Mouse (Mus musculus) liver, embryonic 15.5 days (tissue): Measurements from ENCODE around the gene Gps2. TPM values are rescaled to one million over a fixed set of nuclear protein-coding genes. Genes with fewer than 3 reads are reported as not detected.

Experiments
- ATAC-seq: fragments of 200-750 bp; cut with Nextera tagmentation; 2 replicates; pipeline ENCODE4 v1.8.0; 2017; ENCODE audit warnings: moderate number of reproducible peaks, mild to moderate bottlenecking, moderate library complexity; ENCODE audit not compliant: insufficient read depth
- H3K27ac ChIP-seq: fragments of 300-500 bp; sonication (generic); replicated peaks from 2 replicates; pipeline ENCODE4 v1.5.1; 2015; ENCODE audit warnings: mild to moderate bottlenecking, inconsistent platforms
- H3K27me3 ChIP-seq: fragments of 300-500 bp; sonication (generic); 2 replicates; pipeline ENCODE4 v1.6.1; 2015; ENCODE audit warnings: mild to moderate bottlenecking, inconsistent platforms
- H3K36me3 ChIP-seq: fragments of 300-500 bp; sonication (generic); replicated peaks from 2 replicates; pipeline ENCODE4 v1.6.1; 2015; ENCODE audit warnings: moderate library complexity, mild to moderate bottlenecking, inconsistent platforms
- H3K4me1 ChIP-seq: fragments of 300-500 bp; sonication (generic); replicated peaks from 2 replicates; pipeline ENCODE4 v1.6.1; 2015; ENCODE audit warnings: inconsistent platforms
- H3K4me2 ChIP-seq: fragments of 300-500 bp; sonication (generic); 2 replicates; pipeline ENCODE4 v1.6.1; 2015; ENCODE audit warnings: moderate library complexity, mild to moderate bottlenecking, inconsistent platforms
- H3K4me3 ChIP-seq: fragments of 300-500 bp; sonication (generic); replicated peaks from 2 replicates; pipeline ENCODE4 v1.5.1; 2015; ENCODE audit warnings: mild to moderate bottlenecking, inconsistent platforms
- H3K9ac ChIP-seq: fragments of 300-500 bp; sonication (generic); 2 replicates; pipeline ENCODE4 v1.6.1; 2015; ENCODE audit warnings: moderate library complexity, mild to moderate bottlenecking, inconsistent platforms
- H3K9me3 ChIP-seq: fragments of 300-500 bp; sonication (generic); replicated peaks from 2 replicates; pipeline ENCODE4 v1.6.1; 2016; ENCODE audit warnings: inconsistent platforms
- WGBS: fragments of 180-500 bp; shearing (Covaris S2); methylation state at CpG from one replicate; pipeline ENCODE4 v1.1.7; 2015; ENCODE audit warnings: mixed read lengths; ENCODE audit not compliant: insufficient replicate concordance; 5-methylcytosine and 5-hydroxymethylcytosine counted together
- polyA plus RNA-seq: library from polyadenylated mRNA; unstranded; fragments of >200 nt; fragmentation: Nextera tagmentation; extraction: Ambion mirVana; gene quantifications from 2 replicates; pipeline ENCODE4 v1.2.1, GENCODE M21; 2015

Gene Gps2
- polyA plus RNA-seq, 1 experiment from 2014 or later = 90.6 TPM

- WGBS = 64% methylated on average over 3 of the region's 3 CpGs
- H3K4me2 ChIP-seq = peak overlapping the region; percentile 97
Measured at GRCm38 (mm10) chr11:69878399-69878798, 35.3 kb upstream of the Gps2 start.

GRCm38 (mm10) chr11:69878952-69879351 is 34.7 kb upstream of the Gps2 start:
- H3K4me2 ChIP-seq = peak overlapping the region; percentile 97
- WGBS = 28% methylated on average over 6 of the region's 6 CpGs
- H3K4me3 ChIP-seq = 0 out of 2 replicates have a peak overlapping the region, but pooled peaks have one; percentile 64
- H3K36me3 ChIP-seq = no peaks in the 10 kb centered on the region
- ATAC-seq = peak; percentile 56
- peaks cover 90% of the 10 kb centered on the region for H3K4me1 ChIP-seq
- H3K9ac ChIP-seq = no peak overlapping the region
- 0 out of 2 replicates have a peak, but pooled peaks cover 3% of the 10 kb centered on the region for H3K27me3 ChIP-seq
- peak overlapping the region; percentile 79 for H3K27ac ChIP-seq
- H3K9me3 ChIP-seq = no peaks in the 10 kb centered on the region

More at GRCm38 (mm10) chr11:69878399-69878798, 35.3 kb upstream of the Gps2 start:
- Histone ChIP-seq H3K9me3 (no peaks in the 10 kb centered on the region), H3K27me3 (0 out of 2 replicates have a peak, but pooled peaks cover 3% of the 10 kb centered on the region), H3K9ac (no peak overlapping the region), H3K4me1 (peaks cover 85% of the 10 kb centered on the region), H3K4me3 (no peak overlapping the region), H3K36me3 (no peaks in the 10 kb centered on the region), H3K27ac (peak overlapping the region; percentile 79)
- no peak for ATAC-seq

DNA sequence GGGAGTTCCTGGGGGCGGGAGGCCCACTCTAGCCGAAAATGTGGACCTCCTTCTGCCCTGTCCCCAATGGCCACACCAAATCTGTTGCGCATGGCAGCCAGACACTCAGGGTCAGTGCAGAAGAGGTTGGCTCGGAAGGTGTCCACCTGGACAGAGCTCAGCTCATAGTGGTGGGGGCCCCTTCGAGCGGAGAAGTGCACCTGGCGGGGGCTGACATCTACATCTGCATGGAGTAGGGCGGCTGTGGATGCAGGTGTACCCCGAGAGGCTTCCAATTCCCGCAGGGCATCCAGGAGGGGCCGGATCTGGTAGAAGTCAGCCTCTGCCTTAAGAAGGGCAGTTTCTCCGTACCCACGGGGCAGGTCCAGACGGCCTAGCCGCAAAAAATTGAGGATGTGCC is 34.0 kb upstream of the Gps2 start:
- H3K27me3 ChIP-seq = 0 out of 2 replicates have a peak, but pooled peaks cover 3% of the 10 kb centered on the region
- H3K4me1 ChIP-seq = peaks cover 90% of the 10 kb centered on the region
- H3K4me3 ChIP-seq = peak overlapping the region; percentile 64
- no peaks in the 10 kb centered on the region for H3K9me3 ChIP-seq
- H3K36me3 ChIP-seq = 0 out of 2 replicates have a peak, but pooled peaks cover under 1% of the 10 kb centered on the region
- no peak for ATAC-seq
- WGBS = 76% methylated on average over 15 of the region's 15 CpGs
- no peak overlapping the region; the same call in 1 of the 2 replicates for H3K9ac ChIP-seq
- H3K4me2 ChIP-seq = peak overlapping the region; percentile 97
- H3K27ac ChIP-seq = peak overlapping the region; percentile 79

DNA sequence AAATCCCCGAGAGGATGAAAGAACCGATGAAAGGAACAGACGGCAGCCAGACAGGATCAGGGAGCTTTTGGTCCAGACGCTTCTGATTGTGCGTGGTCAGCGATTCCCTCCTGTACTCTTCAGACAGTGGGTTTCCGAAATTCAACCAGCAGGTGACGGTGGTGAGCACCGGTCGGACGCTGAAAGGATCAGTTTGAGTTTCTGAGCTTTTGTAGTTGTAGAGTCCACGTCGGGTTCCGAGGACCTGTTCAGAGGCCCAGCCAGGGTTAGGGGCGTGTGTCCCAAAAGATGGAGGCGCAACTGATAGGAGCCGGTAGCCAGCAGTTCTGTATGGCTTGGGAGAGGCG is 33.2 kb upstream of the Gps2 start:
- peaks cover 92% of the 10 kb centered on the region for H3K4me1 ChIP-seq
- peak; percentile 43 for ATAC-seq
- under 1% methylated on average over 18 of the region's 18 CpGs for WGBS

DNA sequence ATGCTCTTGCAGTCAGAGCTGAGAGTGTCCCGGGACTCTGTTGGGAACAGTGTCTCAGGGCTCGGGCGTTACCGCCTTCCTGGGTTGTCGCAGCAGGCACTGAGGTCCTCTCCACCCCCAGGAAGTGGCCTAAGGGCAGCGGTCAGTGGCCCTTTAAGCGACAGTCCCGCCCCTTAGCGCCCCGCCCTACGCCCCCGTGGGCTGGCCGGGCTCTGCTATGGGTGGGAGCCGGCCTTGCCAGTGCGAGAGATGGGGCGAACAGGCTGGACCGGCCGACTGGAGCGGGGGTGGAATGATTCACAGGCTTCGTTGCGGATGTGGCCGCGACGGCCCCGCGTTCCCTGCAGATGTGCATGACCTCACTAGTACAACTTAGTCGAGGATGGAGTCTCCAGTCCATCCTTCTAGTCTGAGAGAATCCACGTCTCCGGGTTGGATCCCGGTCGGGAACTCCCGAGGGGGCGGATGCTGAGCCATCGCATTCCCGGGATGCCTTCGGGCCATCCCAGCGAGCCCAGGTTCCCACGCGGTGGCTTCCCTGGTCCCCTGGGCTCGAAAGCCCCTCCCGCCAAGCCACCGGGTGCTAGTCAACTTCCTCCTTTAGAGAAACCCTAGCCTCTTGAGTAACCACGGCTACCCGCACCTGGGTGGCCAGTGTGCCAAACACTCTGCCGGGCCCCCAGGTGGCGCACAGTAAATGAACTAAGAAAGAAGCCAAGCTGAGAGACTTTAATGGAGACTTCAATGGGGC is 32.7 kb upstream of the Gps2 start, which contains the start of gene Kctd11:
Kctd11 (minus strand) TSS at position 554 of the 751 bp plus-strand sequence.
- Histone ChIP-seq H3K4me3 (peak within 1 kb of the TSS; percentile 64), H3K9me3 (no peaks in the 10 kb centered on the region), H3K4me2 (peak within 1 kb of the TSS; percentile 97), H3K9ac (peak within 1 kb of the TSS; percentile 64), H3K4me1 (peaks cover 92% of the 10 kb centered on the region), H3K36me3 (0 out of 2 replicates have a peak, but pooled peaks cover 7% of the 10 kb centered on the region), H3K27me3 (0 out of 2 replicates have a peak, but pooled peaks cover 3% of the 10 kb centered on the region), H3K27ac (peak within 1 kb of the TSS; percentile 87)
- ATAC-seq = peak; percentile 76
- WGBS = under 1% methylated on average over 46 of the region's 46 CpGs

More for the DNA sequence above, 33.2 kb upstream of the Gps2 start:
- peak overlapping the region; percentile 64 for H3K4me3 ChIP-seq
- H3K27me3 ChIP-seq = 0 out of 2 replicates have a peak, but pooled peaks cover 3% of the 10 kb centered on the region
- H3K9ac ChIP-seq = peak overlapping the region; percentile 64
- H3K9me3 ChIP-seq = no peaks in the 10 kb centered on the region
- peak overlapping the region; percentile 97 for H3K4me2 ChIP-seq
- peak overlapping the region; percentile 87 for H3K27ac ChIP-seq
- H3K36me3 ChIP-seq = 0 out of 2 replicates have a peak, but pooled peaks cover 7% of the 10 kb centered on the region

- Histone ChIP-seq H3K9ac (peak overlapping the region; percentile 64), H3K4me3 (peak overlapping the region; percentile 64), H3K4me2 (peak overlapping the region; percentile 97), H3K27ac (peak overlapping the region; percentile 87), H3K36me3 (0 out of 2 replicates have a peak, but pooled peaks cover 7% of the 10 kb centered on the region), H3K9me3 (no peaks in the 10 kb centered on the region), H3K27me3 (0 out of 2 replicates have a peak, but pooled peaks cover 2% of the 10 kb centered on the region), H3K4me1 (peaks cover 92% of the 10 kb centered on the region)
- WGBS = 67% methylated on average over 21 of the region's 21 CpGs
- ATAC-seq = no peak
Measured at GRCm38 (mm10) chr11:69881787-69882670, 31.7 kb upstream of the Gps2 start.

- Histone ChIP-seq H3K4me2 (no peak overlapping the region), H3K9me3 (no peaks in the 10 kb centered on the region), H3K27ac (no peak overlapping the region), H3K4me1 (peaks cover 92% of the 10 kb centered on the region), H3K9ac (no peak overlapping the region), H3K27me3 (no peaks in the 10 kb centered on the region), H3K36me3 (0 out of 2 replicates have a peak, but pooled peaks cover 7% of the 10 kb centered on the region), H3K4me3 (no peak overlapping the region)
- no peak for ATAC-seq
- WGBS = 67% methylated on average over 4 of the region's 4 CpGs
Measured at GRCm38 (mm10) chr11:69883066-69883465, 30.6 kb upstream of the Gps2 start.

- Histone ChIP-seq H3K27ac (no peak overlapping the region), H3K36me3 (0 out of 2 replicates have a peak, but pooled peaks cover 7% of the 10 kb centered on the region), H3K4me3 (no peak overlapping the region), H3K9me3 (no peaks in the 10 kb centered on the region), H3K9ac (no peak overlapping the region), H3K4me1 (peaks cover 88% of the 10 kb centered on the region), H3K4me2 (no peak overlapping the region), H3K27me3 (no peaks in the 10 kb centered on the region)
- ATAC-seq = no peak
- WGBS = 69% methylated on average over 8 of the region's 8 CpGs
Measured at GRCm38 (mm10) chr11:69883527-69884151, 30.0 kb upstream of the Gps2 start.

DNA sequence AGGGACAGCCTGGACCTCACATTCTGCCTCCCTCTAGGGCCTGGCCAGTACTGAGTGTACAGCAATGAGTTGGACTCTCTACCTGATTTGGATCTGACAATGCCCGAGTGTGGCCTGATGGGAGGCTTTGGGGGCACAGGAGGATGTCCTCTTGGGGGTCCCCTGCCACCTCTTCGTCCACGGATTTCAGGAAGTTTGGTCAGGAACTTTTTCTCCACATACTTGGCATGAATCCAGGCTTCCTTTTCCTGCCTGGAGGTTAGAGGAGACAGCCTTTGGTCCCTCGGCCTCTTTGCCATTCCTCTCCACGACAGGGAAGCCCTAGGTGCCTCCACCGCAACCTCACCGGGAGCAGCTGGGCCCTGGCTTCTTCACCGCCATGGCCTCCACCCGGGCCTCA is 29.4 kb upstream of the Gps2 start:
- Histone ChIP-seq H3K9ac (no peak overlapping the region), H3K36me3 (0 out of 2 replicates have a peak, but pooled peaks cover 7% of the 10 kb centered on the region), H3K4me1 (peaks cover 83% of the 10 kb centered on the region), H3K4me3 (no peak overlapping the region), H3K9me3 (no peaks in the 10 kb centered on the region), H3K27me3 (no peaks in the 10 kb centered on the region), H3K27ac (no peak overlapping the region), H3K4me2 (no peak overlapping the region)
- 71% methylated on average over 9 of the region's 9 CpGs for WGBS
- ATAC-seq = no peak

DNA sequence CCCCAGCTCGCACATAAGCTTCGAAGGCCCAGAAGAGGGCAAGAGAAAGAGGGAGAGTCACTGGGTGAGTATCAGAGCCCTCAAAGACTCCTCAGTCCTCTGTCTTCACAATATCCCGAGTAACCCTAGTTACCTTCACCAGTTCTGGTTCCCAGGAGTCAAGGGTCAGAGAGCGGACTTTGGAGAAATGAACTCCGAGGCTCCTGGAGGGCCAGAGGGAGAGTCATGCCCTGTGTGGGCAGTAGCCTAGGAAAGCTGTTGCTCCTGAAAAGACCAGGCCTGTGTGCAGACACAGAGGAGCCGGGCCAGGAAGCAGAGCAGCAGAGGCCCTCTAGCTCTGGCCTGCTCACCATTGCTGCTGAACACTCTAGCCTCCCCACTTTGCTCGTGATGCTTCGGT is 29.0 kb upstream of the Gps2 start:
- 77% methylated on average over 8 of the region's 8 CpGs for WGBS
- no peak overlapping the region for H3K4me2 ChIP-seq
- no peak overlapping the region for H3K9ac ChIP-seq
- peaks cover 81% of the 10 kb centered on the region for H3K4me1 ChIP-seq
- 0 out of 2 replicates have a peak overlapping the region, but pooled peaks have one; percentile 41 for H3K27ac ChIP-seq
- 0 out of 2 replicates have a peak, but pooled peaks cover 7% of the 10 kb centered on the region for H3K36me3 ChIP-seq
- ATAC-seq = no peak
- H3K4me3 ChIP-seq = no peak overlapping the region
- H3K9me3 ChIP-seq = no peaks in the 10 kb centered on the region
- H3K27me3 ChIP-seq = no peaks in the 10 kb centered on the region
